Comparison of ENCODE assay signal across 13 mouse cellular contexts in the genomic region with DNA sequence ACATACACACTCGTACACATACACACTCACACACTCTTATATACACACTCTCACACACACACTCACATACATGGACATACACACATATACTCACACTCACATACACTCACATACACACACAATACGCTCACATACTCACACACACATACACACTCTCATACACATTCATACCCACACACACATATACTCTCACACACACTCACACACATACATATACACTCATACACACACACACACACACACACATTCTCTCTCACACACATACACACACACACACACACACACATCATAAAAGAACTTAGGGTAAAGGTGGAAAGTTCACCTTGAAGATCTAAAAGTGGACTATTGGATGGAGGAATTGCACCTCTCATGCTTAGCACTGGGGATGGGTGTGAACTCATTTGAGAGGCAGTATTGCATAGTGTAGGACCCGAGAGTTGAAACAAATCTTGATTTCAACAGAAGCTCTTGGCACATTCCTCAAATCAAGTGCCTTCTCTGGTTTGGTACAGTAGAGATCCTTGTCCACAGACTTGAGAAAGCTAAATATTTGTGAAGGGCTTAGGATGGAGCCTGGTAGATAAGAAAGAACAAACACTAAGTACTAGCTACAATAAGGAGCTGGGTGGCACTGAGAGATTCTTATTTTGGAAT.
"Had no signal": no experiment of that assay in that cellular context is flagged by ENCODE, and none has a peak within 500 bp of the region (broad histone marks: within the 10 kb centered on the region; RNA-seq: fewer than 3 reads in every experiment).

No protein-coding gene starts in this region.

- H3K27ac ChIP-seq: left cerebral cortex, adult 2 months; limb, embryonic 10.5 days; liver, embryonic 12.5 days; midbrain, embryonic 12.5 days; neural tube, embryonic 12.5 days had no signal

- H3K9ac ChIP-seq: liver, embryonic 12.5 days; midbrain, embryonic 12.5 days; neural tube, embryonic 12.5 days had no signal

- H3K27me3 ChIP-seq: liver, embryonic 12.5 days; midbrain, embryonic 12.5 days; neural tube, embryonic 12.5 days had no signal

- H3K36me3 ChIP-seq: limb, embryonic 10.5 days; liver, embryonic 12.5 days; midbrain, embryonic 12.5 days; neural tube, embryonic 12.5 days had no signal

- ATAC-seq: inflammation-experienced regulatory T-cells, adult 6 months; intestine, postnatal 0 days; liver, embryonic 12.5 days had no signal

- H3K4me3 ChIP-seq: left cerebral cortex, adult 2 months; limb, embryonic 10.5 days; liver, embryonic 12.5 days; midbrain, embryonic 12.5 days; neural tube, embryonic 12.5 days had no signal

- DNase-seq: kidney, adult 8-10 months; kidney, postnatal 25 days; right cerebral cortex, postnatal 4 days; spleen, adult 18-20 months; thymus, adult 18-20 months; thymus, postnatal 14 days had no signal

- H3K4me1 ChIP-seq: limb, embryonic 10.5 days; liver, embryonic 12.5 days; midbrain, embryonic 12.5 days; neural tube, embryonic 12.5 days had no signal

- H3K4me2 ChIP-seq: liver, embryonic 12.5 days; midbrain, embryonic 12.5 days; neural tube, embryonic 12.5 days had no signal

- H3K9me3 ChIP-seq: limb, embryonic 10.5 days; liver, embryonic 12.5 days; midbrain, embryonic 12.5 days; neural tube, embryonic 12.5 days had no signal
